Mouse (Mus musculus) lung, postnatal 10 days (tissue): ENCODE data around the gene Il1a.
A peak's percentile ranks its signal among the peaks of the same experiment; 100 is the strongest.

Source experiments
- DNase-seq: peaks from one replicate; pipeline ENCODE4 v3.0.0; 2021

Il1a gene

GRCm38 (mm10) chr2:129309836-129310235 is at the start of gene Il1a:
TSS of gene Il1a (minus strand) at chr2:129309972.
- DNase-seq: no peak

DNA sequence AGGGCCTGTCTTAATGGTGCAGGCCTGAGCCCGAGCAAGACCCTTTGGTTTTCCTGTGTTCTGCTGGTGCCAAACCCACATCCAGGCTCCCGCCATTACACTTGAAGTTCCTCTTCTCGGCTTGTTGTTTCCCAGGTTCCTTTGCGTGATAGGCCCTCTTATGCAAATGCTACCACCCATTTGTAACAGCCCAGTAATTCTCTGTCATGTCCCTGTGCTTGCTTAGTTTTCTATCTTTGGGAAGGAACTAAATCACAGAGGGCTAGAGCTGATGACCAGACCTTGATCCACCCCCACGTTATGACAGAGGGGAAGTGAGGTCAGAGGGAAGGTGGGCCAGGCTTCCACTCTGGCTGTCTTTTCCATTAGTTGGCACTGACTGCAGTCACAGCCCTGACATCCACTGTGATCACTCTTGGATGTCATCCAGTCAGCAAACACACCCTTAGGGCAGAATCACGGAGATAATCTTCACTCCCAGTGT is 28.4 kb upstream of the Il1a start:
- DNase-seq: peak; percentile 41

- no peak for DNase-seq
Measured at GRCm38 (mm10) chr2:129333471-129333870, 23.7 kb upstream of the Il1a start.

GRCm38 (mm10) chr2:129330540-129330939 is 20.8 kb upstream of the Il1a start:
- peak; percentile 53 for DNase-seq

DNA sequence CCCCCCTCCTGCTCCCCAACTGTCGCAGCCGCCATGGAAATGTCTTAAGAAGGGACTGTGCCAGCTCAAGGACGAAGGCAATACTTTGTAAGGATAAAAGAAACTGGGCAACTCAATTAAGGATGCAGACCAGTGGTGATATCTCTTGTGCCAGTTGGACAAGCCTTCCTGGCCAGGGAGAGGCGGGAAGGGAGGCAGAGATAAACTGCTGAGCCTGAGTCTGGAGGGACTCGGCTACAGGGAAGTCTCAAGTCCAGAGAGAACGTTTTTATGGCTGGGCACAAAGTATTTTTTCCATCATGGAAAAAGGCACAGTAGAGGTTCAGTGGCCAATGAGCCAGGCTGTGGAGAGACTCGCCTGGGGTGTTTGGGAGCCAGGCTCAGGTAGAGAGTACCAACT is 20.3 kb upstream of the Il1a start:
- DNase-seq: no peak

DNA sequence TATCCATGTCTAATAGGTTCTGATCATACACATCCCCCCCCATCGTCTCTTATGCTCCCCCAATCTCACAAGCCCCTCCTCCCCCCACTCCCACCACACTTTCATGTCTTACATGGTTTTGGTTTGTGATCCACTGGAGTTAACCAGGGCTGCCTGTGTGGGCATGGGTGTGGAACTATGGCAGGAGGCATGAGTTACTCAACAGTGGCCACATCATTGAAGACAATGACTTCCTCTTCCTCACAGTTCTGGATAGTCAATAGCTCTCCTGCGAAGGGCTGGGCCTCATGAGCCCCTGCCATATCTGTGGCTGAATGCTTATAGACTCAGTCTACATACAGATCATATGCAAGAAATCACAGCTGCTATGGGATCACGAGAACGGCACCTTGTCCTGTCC is 18.5 kb upstream of the Il1a start:
- no peak for DNase-seq

- no peak for DNase-seq
Measured at GRCm38 (mm10) chr2:129324216-129324615, 14.4 kb upstream of the Il1a start.

GRCm38 (mm10) chr2:129322117-129322635 is 12.4 kb upstream of the Il1a start:
- DNase-seq: no peak

GRCm38 (mm10) chr2:129320033-129320605 is 10.3 kb upstream of the Il1a start:
- no peak for DNase-seq

GRCm38 (mm10) chr2:129315831-129316230 is 6.1 kb upstream of the Il1a start:
- peak; percentile 48 for DNase-seq

GRCm38 (mm10) chr2:129314880-129315279 is 5.1 kb upstream of the Il1a start:
- DNase-seq: no peak

DNA sequence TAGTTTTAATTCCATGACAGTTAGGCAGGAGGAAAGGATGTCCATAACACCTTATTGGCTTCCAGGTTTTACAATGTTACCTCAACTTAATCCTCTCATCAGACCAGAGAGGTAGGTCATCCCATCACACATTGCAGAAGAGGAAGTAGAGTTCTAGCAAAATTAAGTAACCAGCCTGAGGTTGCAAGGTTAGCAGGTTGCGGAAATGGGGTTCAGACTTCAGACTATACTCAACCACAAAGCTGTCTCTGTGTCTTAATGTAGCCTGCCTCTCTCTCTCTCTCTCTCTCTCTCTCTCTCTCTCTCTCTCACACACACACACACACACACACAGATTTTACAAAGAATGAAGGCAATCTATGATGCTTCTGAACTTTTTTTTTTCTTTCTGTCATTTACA is 4.2 kb upstream of the Il1a start:
- no peak for DNase-seq

DNA sequence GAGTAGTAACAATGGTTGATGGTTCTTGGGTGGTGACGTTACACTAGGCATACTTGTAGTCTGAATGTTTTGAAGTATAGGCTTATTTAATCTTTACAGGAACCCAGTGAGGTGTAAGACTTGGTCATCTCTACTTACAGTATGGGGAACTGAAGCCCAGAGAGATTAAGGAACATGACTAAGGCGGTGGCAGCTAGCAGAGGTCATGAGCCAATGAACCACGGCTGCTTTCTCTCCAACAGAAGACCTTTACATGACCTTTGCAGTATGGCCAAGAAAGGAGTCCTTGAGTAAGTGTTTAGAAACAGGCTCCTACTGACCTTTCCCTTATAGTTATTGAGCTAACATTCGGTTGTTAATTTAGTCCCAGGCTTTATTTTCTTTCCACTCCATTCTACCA is 3.8 kb downstream of the Il1a start:
- DNase-seq: no peak

GRCm38 (mm10) chr2:129297589-129297982 is 12.2 kb downstream of the Il1a start:
- no peak for DNase-seq

- DNase-seq: peak; percentile 99
Measured at GRCm38 (mm10) chr2:129296671-129297588, 12.8 kb downstream of the Il1a start, which contains the start of gene Ckap2l. TSS of gene Ckap2l (minus strand) at chr2:129297212.

GRCm38 (mm10) chr2:129296086-129296485 is 13.7 kb downstream of the Il1a start:
- DNase-seq: no peak

DNA sequence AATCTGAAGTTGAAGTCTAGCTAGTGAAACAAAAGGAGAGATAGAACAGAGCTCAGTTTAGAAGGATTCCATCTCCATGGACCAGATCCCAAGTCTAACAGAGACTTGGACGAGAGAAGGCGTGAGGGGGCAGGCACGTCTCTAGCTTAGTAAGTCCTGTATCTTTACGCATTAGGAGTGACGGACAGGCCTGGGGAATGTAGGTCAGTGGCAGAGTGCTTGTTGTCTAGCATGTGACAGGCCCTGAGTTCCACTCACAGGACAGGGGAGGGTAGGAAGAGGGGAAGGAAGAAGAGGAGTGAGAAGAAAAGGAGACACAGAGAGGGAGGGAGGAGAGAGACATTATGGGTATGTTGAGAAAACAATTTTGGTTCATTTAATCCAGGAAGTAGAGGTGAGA is 14.7 kb downstream of the Il1a start:
- DNase-seq: no peak

GRCm38 (mm10) chr2:129273823-129274222 is 35.9 kb downstream of the Il1a start:
- DNase-seq: no peak

- DNase-seq: no peak
Measured at GRCm38 (mm10) chr2:129270621-129271020, 39.2 kb downstream of the Il1a start.

DNA sequence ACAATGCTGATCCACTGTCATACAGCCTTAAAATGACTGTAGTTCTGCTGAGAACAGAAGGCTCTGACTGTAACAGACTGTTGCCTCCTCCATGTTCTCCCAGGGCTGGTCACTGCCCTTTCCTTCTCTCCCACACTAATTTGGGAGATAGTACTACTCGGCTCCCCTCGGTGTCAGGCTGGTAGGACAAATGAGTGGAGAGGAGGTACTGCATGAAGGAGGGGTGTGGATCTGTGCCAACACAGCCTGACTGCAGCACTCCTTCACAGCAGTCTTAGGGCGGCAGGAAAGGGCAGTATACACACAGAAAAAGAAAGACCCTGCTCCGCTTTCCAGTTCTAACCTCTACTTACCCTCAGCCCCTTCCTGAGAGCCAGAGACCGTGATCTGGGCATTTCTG is 39.8 kb downstream of the Il1a start:
- no peak for DNase-seq

DNA sequence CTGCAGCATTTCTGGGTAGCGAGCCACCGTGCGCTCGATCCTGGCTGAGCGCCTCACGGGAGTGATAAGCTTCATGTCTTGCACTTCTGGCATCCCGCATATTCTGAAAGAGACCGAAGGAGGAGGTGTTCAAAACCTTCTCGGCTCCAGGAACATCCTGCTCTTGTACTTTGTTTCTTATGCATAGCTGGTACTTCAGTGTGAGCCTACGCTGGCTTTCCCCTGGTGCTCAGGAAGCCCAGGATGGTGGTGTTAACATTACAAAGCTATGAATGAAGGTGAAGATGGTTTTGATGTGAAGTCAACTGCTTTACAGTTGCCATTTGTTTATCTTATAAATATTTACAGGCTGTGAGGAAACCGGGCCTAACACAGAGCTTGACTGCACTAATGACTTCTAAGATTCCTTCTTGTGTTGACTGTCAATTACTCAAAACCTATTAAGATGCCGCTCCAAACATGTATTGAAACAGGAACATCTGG is 40.6 kb downstream of the Il1a start:
- DNase-seq: no peak

DNA sequence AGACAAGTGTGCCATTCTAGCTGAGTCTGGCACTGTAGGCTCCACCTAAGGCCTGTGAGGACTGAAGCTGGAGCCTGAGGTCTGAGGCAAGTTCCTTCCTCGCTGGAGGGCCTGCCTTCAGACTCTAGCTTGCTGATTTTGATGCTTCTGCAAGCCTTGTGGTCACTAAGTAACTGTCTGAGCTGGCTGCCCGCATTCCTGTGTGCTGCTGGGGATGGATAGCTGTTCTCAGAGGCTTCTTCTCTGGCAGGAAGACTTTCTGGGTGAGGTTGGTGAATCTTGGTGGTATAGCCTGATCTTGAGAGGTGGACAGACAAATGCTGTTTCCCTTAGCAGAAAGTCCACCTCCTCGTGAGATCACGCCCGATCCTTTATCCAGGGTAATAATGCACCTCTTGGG is 42.0 kb downstream of the Il1a start:
- DNase-seq: no peak

DNA sequence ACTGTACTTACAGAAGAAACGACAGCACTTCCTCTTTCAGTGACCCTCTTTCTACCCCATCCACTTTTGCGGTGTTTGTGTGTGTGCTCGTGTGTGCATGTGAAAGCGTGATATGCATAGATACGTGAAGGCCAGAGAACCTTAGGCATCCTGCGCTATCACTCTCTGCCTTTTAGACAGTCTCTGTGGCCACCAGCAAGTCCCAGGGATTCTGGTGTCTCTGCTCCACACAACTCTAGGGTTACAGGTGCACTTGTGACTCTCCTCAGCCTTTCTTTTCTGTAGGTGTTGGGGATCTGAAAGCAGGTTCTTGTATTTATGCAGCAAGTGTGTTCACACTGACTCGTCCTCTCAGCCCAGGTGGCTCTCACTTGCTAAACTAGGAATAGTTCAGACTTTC is 44.5 kb downstream of the Il1a start:
- no peak for DNase-seq

GRCm38 (mm10) chr2:129263073-129263472 is 46.7 kb downstream of the Il1a start:
- no peak for DNase-seq
